Comparison of ENCODE assay signal across 21 mouse cellular contexts in genomic region chr6:29118963-29119362, GRCm38 (mm10). TPM values are rescaled to one million over a fixed set of nuclear protein-coding genes. Genes with fewer than 3 reads are reported as not detected.
"Had no signal": no experiment of that assay in that cellular context is flagged by ENCODE, and none has a peak within 500 bp of the region (broad histone marks: within the 10 kb centered on the region; RNA-seq: fewer than 3 reads in every experiment).

No protein-coding gene starts in this region.

- H3K9me3 ChIP-seq: neural tube, embryonic 12.5 days; neural tube, embryonic 13.5 days; neural tube, embryonic 15.5 days; stomach, embryonic 15.5 days had no signal

- H3K4me1 ChIP-seq: neural tube, embryonic 12.5 days; stomach, embryonic 15.5 days had no signal

- H3K4me3 ChIP-seq: neural tube, embryonic 12.5 days; neural tube, embryonic 13.5 days; neural tube, embryonic 15.5 days; stomach, embryonic 15.5 days had no signal

- H3K4me2 ChIP-seq: neural tube, embryonic 12.5 days; neural tube, embryonic 13.5 days; neural tube, embryonic 15.5 days; stomach, embryonic 15.5 days had no signal

- H3K9ac ChIP-seq: neural tube, embryonic 12.5 days; neural tube, embryonic 13.5 days; neural tube, embryonic 15.5 days; stomach, embryonic 15.5 days had no signal

- H3K27ac ChIP-seq: neural tube, embryonic 12.5 days; neural tube, embryonic 13.5 days; neural tube, embryonic 15.5 days; stomach, embryonic 15.5 days; stomach, postnatal 0 days had no signal

- DNase-seq: retina, postnatal 1 day; right cerebral cortex, adult 18-20 months; right cerebral cortex, postnatal 14 days; right cerebral cortex, postnatal 25 days; right cerebral cortex, postnatal 4 days; spleen, adult 18-20 months; thymus, adult 18-20 months; thymus, adult 2 months; thymus, postnatal 14 days; thymus, postnatal 25 days; thymus, postnatal 36 days; thymus, postnatal 4 days had no signal

- H3K36me3 ChIP-seq: stomach, embryonic 15.5 days had no signal

- H3K27me3 ChIP-seq: neural tube, embryonic 12.5 days; neural tube, embryonic 13.5 days; neural tube, embryonic 15.5 days; stomach, embryonic 15.5 days had no signal

RNA-seq across cellular contexts. Expression of gene Lep, which starts 58.9 kb away (rescaled TPM):
- total RNA-seq: neutrophil, adult 5-6 weeks had no signal
- polyA plus RNA-seq: neural tube, embryonic 12.5 days; neural tube, embryonic 13.5 days; neural tube, embryonic 15.5 days; small intestine, adult 2 months; stomach, embryonic 14.5 days; stomach, embryonic 15.5 days; stomach, embryonic 16.5 days; stomach, postnatal 0 days had no signal
